Mouse (Mus musculus): ENCODE data around the gene Ntf5. TPM values are rescaled to one million over a fixed set of nuclear protein-coding genes. Genes with fewer than 3 reads are reported as not detected.
"Not testable (repeated sequence)": the region's sequence is repeated elsewhere in the genome, so short reads cannot be mapped to it uniquely, and the experiment has no call there.

Ntf5 gene
- polyA plus RNA-seq, 1 experiment from 2014 or later = not detected

DNA sequence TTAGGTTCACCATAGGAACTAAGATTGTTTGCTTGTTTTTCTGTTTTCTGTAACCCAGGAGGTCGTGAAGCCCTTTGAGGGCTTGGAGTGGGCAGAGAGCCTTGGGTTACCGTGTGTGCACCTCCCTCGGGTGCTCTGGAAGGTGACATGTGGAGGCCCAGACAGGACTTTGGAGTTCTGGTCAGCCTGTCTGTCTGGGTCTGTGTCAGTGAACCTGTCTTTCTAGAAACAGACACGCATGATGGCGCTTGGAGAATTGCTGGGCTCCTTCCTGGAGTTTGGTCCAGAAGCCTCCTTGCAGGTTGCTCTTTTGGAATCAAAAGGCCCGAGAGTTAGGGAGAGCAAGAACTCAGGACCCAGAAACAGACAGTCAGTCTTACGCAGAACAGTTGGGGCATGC lies 46.9 kb downstream of the Ntf5 start:
- 36% methylated on average over 7 of the region's 7 CpGs for WGBS (ENCODE audit: missing documents)
- Histone ChIP-seq H3K27ac (peak overlapping the region; percentile 100), H3K36me3 (ENCODE audit: inconsistent target) (peaks cover 33% of the 10 kb centered on the region; the same call in 1 of the 2 replicates), H3K79me2 (ENCODE audit: inconsistent target) (peaks cover 72% of the 10 kb centered on the region), H3K4me3 (ENCODE audit: inconsistent target) (peak overlapping the region; percentile 33)

DNA sequence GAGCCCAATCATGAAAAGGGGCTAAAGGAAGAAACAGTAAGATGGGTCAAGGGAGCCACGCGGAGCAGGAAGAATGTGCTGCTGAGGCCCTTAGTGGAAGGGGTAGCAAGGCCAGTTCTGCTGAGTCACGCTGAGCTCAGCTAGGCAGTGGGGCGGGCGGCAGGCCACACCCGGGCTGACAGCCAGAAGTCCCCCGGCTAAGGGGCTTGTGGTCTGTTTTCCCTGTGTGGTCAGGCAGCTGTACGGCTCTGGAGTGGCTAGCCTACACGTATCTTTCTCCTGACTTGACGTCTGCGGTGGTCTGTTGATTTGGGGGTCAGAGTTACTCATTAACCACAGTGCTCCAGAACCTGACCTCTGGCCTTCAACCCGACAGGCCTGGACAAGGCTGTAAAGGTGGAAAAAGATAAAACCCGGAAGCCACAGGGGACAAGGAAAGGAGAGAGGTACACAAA lies 47.4 kb downstream of the Ntf5 start:
- Histone ChIP-seq H3K4me3 (ENCODE audit: inconsistent target) (peak overlapping the region; percentile 33; the same call in 1 of the 2 replicates), H3K27ac (peak overlapping the region; percentile 100), H3K36me3 (ENCODE audit: inconsistent target) (peaks cover 33% of the 10 kb centered on the region; the same call in 1 of the 2 replicates), H3K79me2 (ENCODE audit: inconsistent target) (peaks cover 78% of the 10 kb centered on the region)
- WGBS (ENCODE audit: missing documents) = 0% methylated on average over 13 of the region's 13 CpGs

DNA sequence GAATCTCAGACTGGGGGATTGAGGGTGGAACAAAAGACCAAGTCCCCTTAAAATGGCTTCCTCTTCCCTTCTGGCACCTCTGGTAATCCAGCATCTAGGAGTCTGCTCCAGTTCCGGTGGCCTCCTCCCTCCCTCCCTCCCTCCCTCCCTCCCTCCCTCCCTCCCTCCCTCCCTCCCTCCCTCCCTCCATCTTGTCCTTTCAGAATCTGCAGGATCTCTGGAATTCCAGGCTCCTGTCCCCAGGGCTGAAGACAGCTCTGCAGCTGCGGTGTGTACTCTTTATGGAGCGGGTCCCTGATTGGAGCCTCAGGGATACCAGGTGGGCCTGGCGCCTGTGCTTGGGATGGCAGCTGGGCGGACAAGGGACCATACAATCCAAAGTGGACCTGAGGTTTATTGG lies 47.8 kb downstream of the Ntf5 start:
- Histone ChIP-seq H3K4me3 (ENCODE audit: inconsistent target) (no peak overlapping the region), H3K79me2 (ENCODE audit: inconsistent target) (peaks cover 82% of the 10 kb centered on the region), H3K27ac (peak overlapping the region; percentile 100), H3K36me3 (ENCODE audit: inconsistent target) (peaks cover 33% of the 10 kb centered on the region; the same call in 1 of the 2 replicates)
- WGBS (ENCODE audit: missing documents) = 100% methylated on average over 1 of the region's 5 CpGs

DNA sequence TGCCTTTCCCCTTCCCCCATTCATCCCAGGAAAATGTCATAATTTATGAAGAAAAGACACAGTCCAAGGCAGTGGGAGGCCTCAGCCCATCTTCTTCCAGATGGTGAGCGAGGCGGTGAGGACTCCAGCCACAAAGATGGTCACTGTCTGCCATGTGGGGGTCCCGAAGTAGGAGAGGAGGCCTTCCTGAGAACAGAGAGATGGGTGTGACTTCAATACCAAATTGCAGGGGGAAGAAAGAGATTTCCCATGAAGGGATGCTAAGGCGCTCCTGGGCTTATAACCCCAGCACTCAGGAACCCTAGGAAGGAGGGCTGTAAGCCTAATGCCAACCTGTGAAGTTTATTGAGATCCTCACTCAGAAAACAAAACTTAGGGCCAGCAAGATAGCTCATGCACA lies 48.3 kb downstream of the Ntf5 start:
- 95% methylated on average over 3 of the region's 4 CpGs for WGBS (ENCODE audit: missing documents)
- no peak overlapping the region for H3K4me3 ChIP-seq (ENCODE audit: inconsistent target)
- peaks cover 33% of the 10 kb centered on the region; the same call in 1 of the 2 replicates for H3K36me3 ChIP-seq (ENCODE audit: inconsistent target)
- H3K27ac ChIP-seq = peak overlapping the region; percentile 100
- peaks cover 83% of the 10 kb centered on the region for H3K79me2 ChIP-seq (ENCODE audit: inconsistent target)

DNA sequence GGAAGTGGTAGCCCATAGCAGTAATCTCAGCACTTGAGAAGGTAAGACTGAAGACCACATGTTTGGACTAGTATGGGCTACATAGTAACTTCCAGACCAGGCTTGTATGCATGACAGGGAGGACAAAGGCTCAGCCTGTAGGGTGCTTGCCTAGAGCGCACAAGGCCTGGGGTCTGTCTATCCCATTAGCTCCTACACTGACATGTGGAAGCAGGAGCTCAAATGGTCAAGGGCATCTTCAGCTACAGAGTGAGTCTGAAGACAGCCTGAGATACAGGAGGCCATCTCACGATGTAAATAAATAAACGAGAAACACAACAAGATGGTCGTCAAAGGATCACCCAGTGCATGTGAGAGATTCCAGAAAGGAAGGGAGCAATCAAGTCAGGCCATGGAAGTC lies 48.8 kb downstream of the Ntf5 start:
- Histone ChIP-seq H3K36me3 (ENCODE audit: inconsistent target) (peaks cover 33% of the 10 kb centered on the region; the same call in 1 of the 2 replicates), H3K27ac (peak overlapping the region; percentile 100; the same call in 1 of the 2 replicates), H3K4me3 (ENCODE audit: inconsistent target) (no peak overlapping the region), H3K79me2 (ENCODE audit: inconsistent target) (peaks cover 83% of the 10 kb centered on the region)
- 96% methylated on average over 4 of the region's 4 CpGs for WGBS (ENCODE audit: missing documents)

DNA sequence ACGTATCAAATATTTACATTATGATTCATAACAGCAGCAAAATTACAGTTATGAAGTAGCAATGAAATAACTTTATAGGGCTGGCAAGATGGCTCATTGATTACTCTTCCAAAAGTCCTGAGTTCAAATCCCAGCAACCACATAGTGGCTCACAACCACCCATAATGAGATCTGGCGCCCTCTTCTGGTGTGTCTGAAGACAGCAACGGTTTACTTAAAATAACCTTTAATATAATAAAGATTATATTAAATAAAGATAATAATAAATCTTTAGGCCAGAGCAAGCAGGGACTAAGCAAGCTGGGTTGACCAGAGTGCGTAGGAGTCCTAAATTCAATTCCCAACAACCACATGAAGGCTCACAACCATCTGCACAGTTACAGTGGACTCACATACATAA lies 49.4 kb downstream of the Ntf5 start:
- Histone ChIP-seq H3K79me2 (ENCODE audit: inconsistent target) (peaks cover 78% of the 10 kb centered on the region), H3K36me3 (ENCODE audit: inconsistent target) (peaks cover 33% of the 10 kb centered on the region; the same call in 1 of the 2 replicates)
- not testable (repeated sequence) for H3K27ac ChIP-seq; H3K4me3 ChIP-seq (ENCODE audit: inconsistent target)
- 68% methylated on average over 3 of the region's 4 CpGs for WGBS (ENCODE audit: missing documents)

DNA sequence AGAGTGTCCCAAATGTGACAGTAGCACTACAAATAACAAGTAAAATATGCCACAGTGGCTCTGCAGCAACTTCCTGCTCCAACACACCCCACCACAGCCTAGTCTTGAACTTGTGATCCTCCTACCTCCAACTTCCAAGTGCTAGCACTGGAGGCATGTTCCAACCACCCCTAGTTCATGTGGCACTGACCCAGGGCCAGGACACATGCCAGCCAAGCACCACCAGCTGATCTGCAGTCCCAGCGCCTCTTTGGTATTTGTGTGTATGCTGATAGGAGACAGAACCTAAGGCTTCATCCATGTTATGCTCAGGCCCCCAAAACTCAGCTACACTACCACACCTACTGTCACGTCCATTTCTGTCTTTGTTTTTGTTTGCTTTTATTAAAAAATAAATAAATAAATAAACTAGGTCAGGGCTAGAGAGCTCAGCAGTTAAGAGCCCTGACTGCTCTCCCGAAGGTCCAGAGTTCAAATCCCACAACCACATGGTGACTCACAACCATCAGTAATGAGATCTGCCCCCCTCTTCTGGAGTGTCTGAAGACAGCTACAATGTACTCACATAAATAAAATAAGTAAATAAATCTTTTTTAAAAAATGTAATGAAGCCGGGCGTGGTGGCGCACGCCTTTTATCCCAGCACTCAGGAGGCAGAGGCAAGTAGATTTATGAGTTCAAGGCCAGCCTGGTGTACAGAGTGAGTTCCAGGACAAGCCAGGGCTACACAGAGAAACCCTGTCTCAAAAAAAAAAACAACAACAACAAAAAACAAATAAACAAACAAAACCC lies 50.7 kb downstream of the Ntf5 start:
- Histone ChIP-seq H3K27ac (0 out of 2 replicates have a peak overlapping the region, but pooled peaks have one; percentile 19), H3K79me2 (ENCODE audit: inconsistent target) (peaks cover 65% of the 10 kb centered on the region), H3K36me3 (ENCODE audit: inconsistent target) (peaks cover 33% of the 10 kb centered on the region; the same call in 1 of the 2 replicates), H3K4me3 (ENCODE audit: inconsistent target) (no peak overlapping the region; the same call in 1 of the 2 replicates)
- 97% methylated on average over 7 of the region's 7 CpGs for WGBS (ENCODE audit: missing documents)

DNA sequence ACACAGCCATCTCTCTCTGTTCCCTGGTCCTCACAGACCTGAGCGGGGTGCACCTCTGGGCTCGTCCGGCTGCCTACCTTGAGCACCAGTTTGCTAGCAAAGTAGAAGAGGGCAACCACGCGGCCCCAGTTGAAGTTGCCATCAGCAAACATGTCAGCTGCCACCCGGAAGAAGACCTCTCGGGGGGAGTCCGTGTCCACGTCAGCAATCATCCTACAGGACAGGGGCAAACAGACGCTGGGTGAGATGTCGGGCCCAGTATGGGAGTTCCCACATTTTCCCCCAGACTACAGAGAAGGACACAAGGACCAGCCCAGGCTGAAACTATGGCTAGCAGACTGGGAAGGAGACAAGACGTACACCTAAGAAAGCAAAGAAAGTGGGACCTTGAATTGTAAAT lies 51.6 kb downstream of the Ntf5 start:
- WGBS (ENCODE audit: missing documents) = 90% methylated on average over 12 of the region's 12 CpGs
- peak overlapping the region; percentile 95 for H3K27ac ChIP-seq
- peaks cover 33% of the 10 kb centered on the region; the same call in 1 of the 2 replicates for H3K36me3 ChIP-seq (ENCODE audit: inconsistent target)
- peak overlapping the region; percentile 93 for H3K4me3 ChIP-seq (ENCODE audit: inconsistent target)
- peaks cover 59% of the 10 kb centered on the region for H3K79me2 ChIP-seq (ENCODE audit: inconsistent target)

DNA sequence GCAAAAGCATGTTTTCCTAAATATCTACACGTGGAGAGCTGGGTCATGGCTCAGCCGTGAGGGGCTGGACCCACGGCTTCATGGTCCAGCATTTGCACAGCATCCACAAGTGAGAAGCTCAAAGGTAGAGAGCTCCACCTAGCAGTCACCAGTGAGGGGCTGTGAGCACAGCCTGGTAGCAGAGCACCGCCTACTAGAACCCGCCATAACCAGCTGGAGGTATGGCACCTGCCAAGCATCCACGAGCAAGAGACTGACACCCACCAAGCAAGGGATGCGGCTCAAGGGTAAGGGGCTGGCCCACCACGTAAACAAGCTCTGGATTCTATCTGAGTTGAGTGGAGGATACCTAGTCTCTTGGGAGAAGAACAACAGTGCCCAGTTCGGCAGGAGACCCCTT lies 52.1 kb downstream of the Ntf5 start:
- 97% methylated on average over 9 of the region's 9 CpGs for WGBS (ENCODE audit: missing documents)
- Histone ChIP-seq H3K79me2 (ENCODE audit: inconsistent target) (peaks cover 55% of the 10 kb centered on the region), H3K36me3 (ENCODE audit: inconsistent target) (peaks cover 33% of the 10 kb centered on the region; the same call in 1 of the 2 replicates), H3K4me3 (ENCODE audit: inconsistent target) (peak overlapping the region; percentile 93), H3K27ac (peak overlapping the region; percentile 95)

DNA sequence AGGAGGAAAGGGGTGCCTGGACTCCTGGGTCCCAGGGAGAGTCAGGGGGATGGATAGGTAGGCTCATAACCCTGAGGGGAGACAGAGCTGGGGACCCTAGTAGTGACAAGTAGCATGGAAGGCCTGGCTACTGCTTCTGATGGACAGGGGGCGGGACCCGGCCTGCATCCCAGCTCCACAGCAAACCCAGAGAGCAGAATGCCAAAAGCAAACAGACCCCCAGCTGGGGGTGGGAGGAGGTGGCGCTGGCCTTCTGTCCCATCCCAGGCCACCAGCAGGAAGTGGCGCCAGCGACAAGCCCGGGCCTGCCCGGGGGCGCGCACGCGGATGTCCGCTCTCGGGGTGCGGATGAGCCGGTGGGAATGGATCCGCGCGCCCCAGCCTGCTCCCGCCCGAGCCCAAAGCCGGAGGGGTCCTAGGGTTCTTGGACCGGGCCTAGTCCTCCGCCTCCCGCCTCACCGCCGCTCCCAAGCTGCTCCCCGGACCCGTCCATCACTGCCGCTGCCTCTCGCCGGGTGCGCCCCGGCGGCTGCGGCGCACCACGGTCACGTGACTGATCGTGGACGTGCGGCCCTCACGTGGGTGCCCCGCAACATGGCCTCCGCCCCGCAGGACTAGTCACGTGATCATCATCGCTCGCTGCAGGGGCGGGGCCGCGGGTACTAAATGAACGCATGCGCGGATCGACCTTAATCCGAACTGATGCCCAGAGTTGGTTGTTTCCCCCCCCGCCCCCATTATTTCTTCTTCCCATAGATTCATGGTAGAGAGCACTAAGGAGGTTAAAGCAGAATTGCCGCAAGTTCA lies 53.0 kb downstream of the Ntf5 start, which contains the start of gene Bax:
Bax (minus strand) TSS at position 616 of the 807 bp plus-strand sequence.
- peak within 1 kb of the TSS; percentile 95 for H3K27ac ChIP-seq
- under 1% methylated on average over 56 of the region's 58 CpGs for WGBS (ENCODE audit: missing documents)
- peak within 1 kb of the TSS; percentile 93 for H3K4me3 ChIP-seq (ENCODE audit: inconsistent target)
- peaks cover 49% of the 10 kb centered on the region for H3K79me2 ChIP-seq (ENCODE audit: inconsistent target)
- peaks cover 32% of the 10 kb centered on the region; the same call in 1 of the 2 replicates for H3K36me3 ChIP-seq (ENCODE audit: inconsistent target)

Other genes with a start within 250 kb of the Ntf5 start
- not detected in 3 replicates for gene Slc17a7, start 249.7 kb upstream of the Ntf5 start, polyA plus RNA-seq (2018)
- gene Gfy, start 234.1 kb upstream of the Ntf5 start, polyA plus RNA-seq (2018) = not detected in 3 replicates
- gene Pth2, start 232.7 kb upstream of the Ntf5 start, polyA plus RNA-seq (2018) = not detected in 3 replicates
- not detected in 3 replicates for gene Ccdc155, start 208.8 kb upstream of the Ntf5 start, polyA plus RNA-seq (2018)
- gene Dkkl1, start 201.5 kb upstream of the Ntf5 start, polyA plus RNA-seq (2018) = not detected in 3 replicates
- gene Tead2, start 197.9 kb upstream of the Ntf5 start, polyA plus RNA-seq (2018) = not detected in 3 replicates
- 88.2 to 139 TPM (median 131 TPM) in 3 replicates for gene Cd37, start 174.6 kb upstream of the Ntf5 start, polyA plus RNA-seq (2018)
- not detected in 3 replicates for gene Slc6a16, start 172.6 kb upstream of the Ntf5 start, polyA plus RNA-seq (2018)
- not detected in 3 replicates for gene Slc6a21, start 136.2 kb upstream of the Ntf5 start, polyA plus RNA-seq (2018)
- gene Trpm4, start 79.9 kb upstream of the Ntf5 start, polyA plus RNA-seq (2018) = 4.2 to 6.1 TPM (median 4.7 TPM) in 3 replicates
- not detected in 3 replicates for gene Hrc, start 78.4 kb upstream of the Ntf5 start, polyA plus RNA-seq (2018)
- gene Ppfia3, start 46.7 kb upstream of the Ntf5 start, polyA plus RNA-seq (2018) = 0.27 to 0.75 TPM in 2 of 3 replicates, not detected in the other
- gene Lin7b, start 43.1 kb upstream of the Ntf5 start, polyA plus RNA-seq (2018) = 0.50 TPM in 1 of 3 replicates, not detected in the others
- gene Snrnp70, start 18.0 kb upstream of the Ntf5 start, polyA plus RNA-seq (2018) = 174 to 235 TPM (median 186 TPM) in 3 replicates
- not detected in 3 replicates for gene Kcna7, start 8.0 kb upstream of the Ntf5 start, polyA plus RNA-seq (2018)
- not detected in 3 replicates for gene Lhb, start 7.1 kb downstream of the Ntf5 start, polyA plus RNA-seq (2018)
- gene Gys1, start 21.1 kb downstream of the Ntf5 start, polyA plus RNA-seq (2018) = 7.1 to 9.5 TPM (median 7.3 TPM) in 3 replicates
- 14.9 to 41.5 TPM (median 18.7 TPM) in 3 replicates for gene Ruvbl2, start 24.4 kb downstream of the Ntf5 start, polyA plus RNA-seq (2018)
- gene Ftl1, start 46.2 kb downstream of the Ntf5 start, polyA plus RNA-seq (2018) = 15,351 to 37,573 TPM (median 32,957 TPM) in 3 replicates
- gene Bax, start 53.2 kb downstream of the Ntf5 start, polyA plus RNA-seq (2018) = 72.6 to 246 TPM (median 245 TPM) in 3 replicates
- not detected in 3 replicates for gene Tulp2, start 68.2 kb downstream of the Ntf5 start, polyA plus RNA-seq (2018)
- gene Gm45808, start 73.1 kb downstream of the Ntf5 start, polyA plus RNA-seq (2018) = not detected in 3 replicates
- 12.5 to 24.6 TPM (median 12.8 TPM) in 3 replicates for gene Dhdh, start 75.1 kb downstream of the Ntf5 start, polyA plus RNA-seq (2018)
- 298 to 734 TPM (median 400 TPM) in 3 replicates for gene Nucb1, start 96.7 kb downstream of the Ntf5 start, polyA plus RNA-seq (2018)
- gene Ppp1r15a, start 112.6 kb downstream of the Ntf5 start, polyA plus RNA-seq (2018) = 21.4 to 32.3 TPM (median 27.6 TPM) in 3 replicates
- gene Plekha4, start 112.6 kb downstream of the Ntf5 start, polyA plus RNA-seq (2018) = 0.04 to 1.5 TPM (median 0.68 TPM) in 3 replicates
- gene Hsd17b14, start 141.2 kb downstream of the Ntf5 start, polyA plus RNA-seq (2018) = 0.78 to 5.8 TPM (median 1.3 TPM) in 3 replicates
- 31.4 to 52.8 TPM (median 38.5 TPM) in 3 replicates for gene Bcat2, start 156.5 kb downstream of the Ntf5 start, polyA plus RNA-seq (2018)
- not detected in 3 replicates for gene Fgf21, start 201.8 kb downstream of the Ntf5 start, polyA plus RNA-seq (2018)
- gene Fut1, start 203.6 kb downstream of the Ntf5 start, polyA plus RNA-seq (2018) = not detected in 3 replicates
- not detected in 3 replicates for gene Izumo1, start 208.1 kb downstream of the Ntf5 start, polyA plus RNA-seq (2018)
- 0.04 to 0.08 TPM (median 0.07 TPM) in 3 replicates for gene Rasip1, start 213.8 kb downstream of the Ntf5 start, polyA plus RNA-seq (2018)
- not detected in 3 replicates for gene Mamstr, start 226.3 kb downstream of the Ntf5 start, polyA plus RNA-seq (2018)

Measured in macrophage (primary cell).